Mouse (Mus musculus) spleen, postnatal 4 days (tissue): ENCODE data around the gene Polr2j.

Experiments
- DNase-seq, 2 experiments: peaks; one replicate each; pipeline ENCODE4 v3.0.0; 2022; ENCODE audit warnings: low spot score in 2 of 2

Gene Polr2j

DNA sequence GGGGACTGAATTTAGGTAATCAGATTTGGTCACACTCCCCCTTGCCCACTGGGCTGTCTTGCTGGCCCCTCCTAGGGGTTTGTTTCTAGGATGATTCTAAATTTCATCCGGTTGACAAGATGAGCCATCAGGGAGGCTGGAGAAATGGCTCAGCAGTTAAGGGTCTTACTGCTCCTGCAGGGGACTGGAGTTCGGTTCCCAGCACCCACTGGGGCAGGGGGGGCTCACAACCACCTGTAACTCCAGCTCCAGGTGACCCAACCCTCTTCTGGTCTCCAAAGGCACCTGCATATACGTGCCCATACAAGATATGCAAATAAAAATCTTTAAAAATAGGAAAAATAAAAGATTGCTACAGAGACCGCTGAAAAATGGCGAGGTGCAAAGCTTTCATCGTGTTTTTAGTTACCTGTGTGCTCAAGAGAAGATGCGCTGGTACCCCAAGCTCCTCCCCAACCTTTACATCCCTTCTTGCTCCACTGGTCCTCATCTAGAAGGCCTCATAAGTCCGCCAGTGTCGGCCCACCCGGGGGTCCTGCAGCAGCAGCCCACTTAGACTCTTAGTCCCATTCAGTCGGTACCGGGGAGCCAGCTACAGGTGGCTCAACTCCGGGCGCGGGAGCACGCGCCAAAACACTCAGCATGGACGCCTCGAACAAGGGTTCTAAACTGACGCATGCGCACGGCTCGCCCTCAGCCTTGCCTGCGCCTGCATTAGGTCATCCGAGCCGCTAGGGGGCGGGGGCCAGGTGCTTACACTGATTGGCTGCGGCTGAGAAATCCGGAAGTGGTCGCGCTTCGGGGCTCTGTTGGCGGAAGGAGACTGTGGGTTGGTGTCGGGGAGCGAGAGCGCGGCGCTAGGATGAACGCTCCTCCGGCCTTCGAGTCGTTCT is at the start of gene Polr2j:
Gene Polr2j (plus strand): TSS at position 741 of the 893 bp plus-strand sequence.
- peak; percentile 97 to 99 for DNase-seq

DNA sequence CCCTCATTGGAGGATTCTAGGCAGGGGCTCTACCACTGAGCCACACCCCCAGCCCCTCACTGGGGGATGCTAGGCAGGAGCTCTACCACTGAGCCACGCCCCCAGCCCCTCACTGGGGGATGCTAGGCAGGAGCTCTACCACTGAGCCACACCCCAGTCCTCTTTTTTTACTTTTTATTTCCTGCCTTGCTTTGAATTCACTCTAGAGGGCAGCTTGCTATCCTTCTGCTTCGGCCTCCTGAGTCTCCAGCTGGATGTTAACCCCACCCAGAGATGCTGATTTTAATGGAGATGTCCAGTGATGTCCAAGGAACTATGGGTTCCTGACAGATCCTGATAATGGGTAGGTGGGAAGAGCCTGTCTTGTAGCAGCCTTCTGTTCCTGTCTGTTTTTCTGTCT is 47.0 kb upstream of the Polr2j start:
- DNase-seq: no peak

DNA sequence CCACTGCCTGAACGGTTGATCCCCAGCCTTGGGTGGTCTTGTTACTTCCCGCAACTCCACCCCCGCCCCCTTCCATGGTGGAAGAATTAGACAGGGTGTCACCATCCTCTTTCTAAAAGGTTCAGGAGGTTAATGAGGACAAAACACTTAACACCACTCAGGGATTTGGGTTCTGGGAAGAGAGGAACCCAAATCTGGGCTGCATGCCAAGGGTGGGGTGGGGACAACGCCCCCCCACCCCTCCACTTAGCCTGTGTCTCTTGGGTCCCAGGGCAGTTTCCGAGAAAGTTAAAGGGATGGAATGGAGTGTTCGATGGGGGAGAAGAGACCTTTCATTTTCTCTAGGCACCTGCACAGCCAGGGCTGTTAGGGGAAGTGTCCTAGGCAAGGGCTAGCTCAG is 43.4 kb upstream of the Polr2j start:
- no peak for DNase-seq

DNA sequence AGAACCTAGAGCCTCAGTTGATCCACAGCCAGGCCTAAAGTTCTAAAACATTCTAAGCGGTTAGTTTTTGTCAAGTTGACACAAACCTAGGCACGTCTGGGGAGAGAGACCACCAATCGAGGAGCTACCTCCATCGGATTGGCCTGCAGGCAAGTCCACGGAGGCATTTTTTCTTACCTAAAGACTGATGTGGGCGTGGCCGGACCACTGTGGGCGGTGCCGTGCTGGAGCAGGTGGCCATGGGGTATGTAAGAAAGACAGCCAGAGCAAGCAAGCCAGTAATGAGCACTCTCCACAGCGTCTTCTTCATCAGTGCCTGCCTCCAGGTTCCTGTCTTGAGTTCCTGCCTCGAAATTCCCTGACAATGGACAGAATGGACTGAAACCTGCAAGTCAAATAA is 42.9 kb upstream of the Polr2j start:
- no peak for DNase-seq

GRCm38 (mm10) chr5:136075076-136075475 is 41.4 kb upstream of the Polr2j start:
- no peak for DNase-seq

- DNase-seq: no peak
Observed at GRCm38 (mm10) chr5:136076284-136076683, 40.1 kb upstream of the Polr2j start.

DNA sequence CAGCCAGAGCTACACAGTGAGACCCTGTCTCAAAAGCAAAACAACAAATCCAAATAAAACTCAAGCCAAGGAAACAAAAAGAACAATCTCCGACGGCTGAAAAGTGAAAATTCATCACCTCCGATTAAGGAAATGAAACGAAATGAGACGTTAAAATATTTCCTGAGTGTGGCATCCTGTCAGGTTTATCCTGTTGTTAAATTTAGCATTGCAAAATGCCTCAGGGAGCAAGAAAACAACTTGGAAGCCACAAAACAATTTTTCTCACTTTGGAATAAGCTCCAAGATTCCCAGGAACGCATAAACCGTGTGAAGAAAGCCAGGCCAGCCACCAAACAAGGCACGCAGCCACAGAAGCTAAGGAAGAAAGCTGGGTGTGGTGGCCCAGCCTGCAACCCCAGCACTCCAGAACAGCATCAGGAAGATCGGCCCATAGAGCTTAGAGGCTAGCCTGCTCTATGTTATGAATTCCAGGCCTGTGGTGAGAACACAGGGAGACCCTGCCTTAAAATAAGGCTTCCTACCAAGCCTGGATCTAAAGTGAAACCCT is 39.4 kb upstream of the Polr2j start:
- no peak for DNase-seq

GRCm38 (mm10) chr5:136078136-136078535 is 38.3 kb upstream of the Polr2j start:
- no peak for DNase-seq

DNA sequence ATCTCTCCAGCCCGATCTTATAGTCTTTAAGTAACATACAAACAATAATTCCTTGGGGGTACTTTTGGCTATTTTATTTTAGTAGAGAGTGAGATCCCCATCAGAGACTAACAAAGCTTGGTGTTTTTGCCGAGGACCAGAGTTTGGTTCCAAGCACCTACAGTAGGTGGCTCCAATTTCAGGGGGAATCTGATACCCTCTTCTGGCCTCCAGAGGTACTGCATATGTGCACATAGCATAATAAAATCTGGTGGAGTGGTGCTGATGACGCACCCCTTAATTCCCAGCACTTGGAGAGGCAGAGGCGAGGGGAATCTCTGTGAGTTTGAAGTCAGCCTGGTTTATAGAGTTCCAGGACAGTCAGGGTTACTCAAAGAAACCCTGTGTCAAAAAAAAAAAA is 34.1 kb upstream of the Polr2j start:
- DNase-seq: no peak

DNA sequence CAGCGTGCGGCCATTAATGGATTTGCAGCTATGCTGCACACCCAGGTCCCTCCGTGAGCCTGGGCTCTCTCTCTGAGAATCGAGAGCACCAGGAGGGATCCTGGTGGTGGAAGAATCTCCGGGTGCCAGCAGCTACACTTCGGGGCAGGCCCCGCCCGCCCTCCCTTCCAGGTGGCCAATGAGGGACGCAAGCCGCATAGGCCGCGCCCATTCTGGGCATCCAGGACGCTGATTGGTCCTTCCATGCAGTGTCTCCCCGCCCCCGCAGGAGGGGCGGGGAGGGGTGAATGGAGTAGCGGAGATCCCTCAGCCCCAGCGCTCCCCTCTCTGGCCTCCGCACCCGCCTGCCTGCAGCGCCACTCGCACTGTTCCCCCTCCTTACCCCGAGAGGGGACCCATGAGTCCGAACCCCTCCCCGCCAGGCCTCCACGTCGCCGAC is 32.7 kb upstream of the Polr2j start, which contains the start of gene Rasa4:
Gene Rasa4 (plus strand): TSS at position 248 of the 439 bp plus-strand sequence.
- DNase-seq: peak; percentile 89 to 91

- DNase-seq: no peak
Observed at GRCm38 (mm10) chr5:136084144-136084881, 32.1 kb upstream of the Polr2j start.

- DNase-seq: no peak
Observed at GRCm38 (mm10) chr5:136084891-136085651, 31.4 kb upstream of the Polr2j start.

DNA sequence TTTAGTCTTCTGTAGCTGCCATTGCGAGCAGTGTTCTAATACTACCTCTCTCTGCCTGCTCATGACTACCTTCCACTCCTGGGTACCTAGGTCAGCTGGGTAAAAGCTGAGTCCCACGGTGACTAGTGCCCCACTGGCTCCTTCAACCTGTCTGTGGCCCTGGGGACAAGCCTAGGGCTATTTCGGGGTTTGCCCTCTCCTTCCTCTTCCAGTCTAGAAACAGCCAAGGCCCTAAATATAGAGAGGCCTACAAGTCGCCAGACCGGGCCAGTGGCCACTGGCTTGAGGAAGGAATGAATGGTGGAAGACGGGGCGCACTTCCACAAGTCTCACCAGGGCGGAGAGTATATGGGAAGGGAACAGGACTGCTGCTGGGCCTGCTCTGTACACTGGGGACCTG is 30.1 kb upstream of the Polr2j start:
- no peak for DNase-seq

DNA sequence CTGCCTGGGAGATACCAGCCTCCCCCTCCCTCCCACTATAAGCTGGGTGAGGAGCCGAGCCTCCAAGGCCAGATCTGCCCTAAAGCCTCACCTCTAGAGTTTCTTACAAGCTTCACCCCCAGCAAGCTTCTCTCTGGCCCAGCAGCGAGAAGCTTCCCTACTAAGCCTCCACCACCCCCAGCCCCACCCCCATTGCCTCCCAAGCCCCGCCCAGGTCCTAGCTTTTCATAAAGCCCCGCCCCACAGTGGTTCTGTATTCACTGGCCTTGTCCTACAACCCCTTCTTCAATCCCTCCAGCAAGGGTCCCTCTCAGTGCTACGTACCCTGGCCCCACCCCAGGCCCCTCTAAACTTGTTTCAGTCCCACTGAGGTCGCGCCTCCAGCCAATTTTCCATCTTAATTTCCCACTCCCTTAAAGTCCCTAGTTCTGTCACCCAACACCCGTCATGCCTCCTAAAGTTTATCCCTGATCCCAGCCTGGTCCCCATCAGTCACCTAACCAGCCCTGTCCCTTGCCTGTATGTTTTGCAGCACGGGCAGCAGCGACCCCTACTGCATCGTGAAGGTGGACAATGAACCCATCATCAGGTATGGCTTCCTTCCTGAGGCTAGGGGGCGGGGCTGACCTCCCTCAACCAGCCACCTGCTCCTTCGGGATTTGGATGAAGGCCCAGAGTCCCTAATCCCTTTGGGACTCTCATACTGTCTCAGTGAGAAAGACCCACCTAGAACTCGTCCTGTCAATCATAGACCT is 27.4 kb upstream of the Polr2j start:
- DNase-seq: no peak

DNA sequence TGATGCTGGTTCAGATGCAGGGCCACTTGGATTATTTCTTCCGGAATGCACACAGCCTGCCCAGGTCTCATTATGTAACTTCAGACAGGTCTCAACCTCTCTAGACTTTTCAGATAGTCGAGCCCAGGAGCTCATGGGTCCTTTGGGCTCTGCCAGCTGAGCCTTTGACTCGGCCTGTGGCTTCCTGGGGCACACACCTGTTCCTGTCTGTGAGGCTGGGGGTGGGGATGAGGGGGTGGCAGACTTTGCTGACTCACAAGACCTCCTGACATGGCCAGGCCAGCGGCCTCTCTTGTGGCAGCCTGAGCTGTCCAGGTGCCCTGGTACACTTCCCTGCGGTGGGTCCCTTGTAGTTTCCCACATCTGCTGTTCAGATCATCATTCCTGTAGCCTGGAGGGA is 24.5 kb upstream of the Polr2j start:
- no peak for DNase-seq

- no peak for DNase-seq
Observed at GRCm38 (mm10) chr5:136094249-136095010, 22.0 kb upstream of the Polr2j start.

GRCm38 (mm10) chr5:136095089-136095488 is 21.3 kb upstream of the Polr2j start:
- no peak for DNase-seq

DNA sequence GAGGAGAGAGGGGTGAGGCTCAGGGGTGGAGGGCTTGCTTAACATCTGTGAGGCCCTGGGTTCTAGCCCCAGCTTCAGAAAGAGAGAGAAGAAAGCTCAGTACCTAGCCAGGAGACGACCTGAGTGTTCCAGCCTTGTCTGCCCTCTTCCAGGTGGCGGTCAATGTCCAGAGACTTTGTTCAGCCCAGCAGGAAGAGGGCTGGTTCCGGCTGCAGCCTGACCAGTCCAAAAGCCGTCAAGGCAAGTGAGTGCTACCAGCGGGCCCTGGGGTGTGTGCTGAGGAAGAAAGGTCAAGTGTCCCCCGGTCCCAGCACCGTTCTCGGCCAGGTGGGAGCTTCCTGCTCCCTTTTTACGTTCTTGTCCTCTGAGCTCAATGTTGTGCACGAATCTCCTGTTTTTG is 17.9 kb upstream of the Polr2j start:
- no peak for DNase-seq

- peak; percentile 58 to 85 for DNase-seq
Observed at GRCm38 (mm10) chr5:136102099-136102820, 14.2 kb upstream of the Polr2j start.

GRCm38 (mm10) chr5:136104511-136104910 is 11.9 kb upstream of the Polr2j start:
- DNase-seq: peak; percentile 54 to 82
